Mouse (Mus musculus): ENCODE data around the gene Plxna4. TPM values are rescaled to one million over a fixed set of nuclear protein-coding genes. Genes with fewer than 3 reads are reported as not detected.

Plxna4 gene
- total RNA-seq, 2 experiments from 2014 or later: 105 to 108 TPM

DNA sequence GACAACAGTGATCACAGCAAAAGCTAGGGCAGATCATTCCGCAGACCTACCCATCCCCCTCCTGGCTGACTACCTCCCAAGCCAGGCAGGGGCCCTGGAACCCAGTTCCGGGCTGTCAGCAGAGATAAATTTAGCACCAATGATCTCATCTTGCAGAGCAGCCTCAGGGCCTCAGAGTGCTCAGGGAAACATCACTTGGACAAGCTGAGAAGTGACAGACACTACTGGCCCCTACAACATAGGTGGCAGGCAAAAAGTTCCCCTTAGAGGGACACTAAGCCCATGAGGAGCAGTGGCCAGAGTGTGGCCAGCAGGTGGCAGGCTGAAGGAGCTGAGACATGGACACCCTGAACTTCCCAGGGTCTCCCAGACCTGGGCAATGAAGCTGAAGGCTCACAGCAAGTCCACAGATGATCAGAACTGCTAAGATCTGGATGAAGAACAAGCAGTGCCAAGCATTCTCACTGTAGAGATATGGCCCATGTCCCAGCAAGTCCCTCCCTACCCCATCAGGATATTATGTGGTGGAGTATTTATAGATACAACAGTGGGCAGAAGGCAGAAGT is 108.7 kb downstream of the Plxna4 start:
- peak in 1 of 2 experiments; percentile 57 for DNase-seq (ENCODE audit: low spot score in 2 of 2)

DNA sequence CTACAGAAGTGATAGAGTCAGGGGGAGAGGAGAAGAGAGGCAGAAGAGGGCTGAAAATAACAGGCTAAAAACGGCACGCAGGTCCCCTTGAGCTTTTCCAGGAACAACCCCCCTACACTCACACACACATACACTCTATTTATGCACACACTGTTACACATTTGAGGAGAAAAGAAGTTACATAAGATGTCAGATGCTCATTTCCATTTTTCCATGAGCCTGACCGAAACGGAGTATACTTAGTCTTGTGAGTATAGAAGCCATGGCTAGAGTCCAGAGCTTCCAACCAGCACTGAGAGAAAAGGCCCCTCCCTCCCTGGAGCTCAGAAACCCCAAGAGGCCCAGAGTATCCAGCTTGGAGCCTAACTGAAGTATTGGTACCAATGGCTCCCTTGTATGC is 112.0 kb downstream of the Plxna4 start:
- peak in 1 of 2 experiments; percentile 67 for DNase-seq (ENCODE audit: low spot score in 2 of 2)

DNA sequence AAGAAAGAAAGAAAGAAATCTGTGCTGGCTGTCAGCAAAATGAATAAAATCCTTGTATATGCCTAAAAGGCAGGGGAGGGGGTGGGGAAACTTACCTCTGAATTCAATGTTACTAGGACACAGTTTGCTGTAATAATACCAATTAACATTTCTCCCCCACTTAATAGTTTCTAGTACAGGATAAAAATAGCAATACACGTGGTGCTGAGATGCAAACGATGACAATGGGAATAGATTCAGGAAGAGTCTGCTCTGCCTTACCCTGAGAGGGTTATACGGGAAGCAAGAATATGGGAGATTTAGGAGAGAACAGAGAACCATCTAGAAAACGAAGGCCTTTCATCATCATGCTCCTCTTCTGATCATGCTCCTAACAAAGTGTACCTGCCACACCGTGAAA is 115.9 kb downstream of the Plxna4 start:
- no peak for DNase-seq (ENCODE audit: low spot score in 2 of 2)

DNA sequence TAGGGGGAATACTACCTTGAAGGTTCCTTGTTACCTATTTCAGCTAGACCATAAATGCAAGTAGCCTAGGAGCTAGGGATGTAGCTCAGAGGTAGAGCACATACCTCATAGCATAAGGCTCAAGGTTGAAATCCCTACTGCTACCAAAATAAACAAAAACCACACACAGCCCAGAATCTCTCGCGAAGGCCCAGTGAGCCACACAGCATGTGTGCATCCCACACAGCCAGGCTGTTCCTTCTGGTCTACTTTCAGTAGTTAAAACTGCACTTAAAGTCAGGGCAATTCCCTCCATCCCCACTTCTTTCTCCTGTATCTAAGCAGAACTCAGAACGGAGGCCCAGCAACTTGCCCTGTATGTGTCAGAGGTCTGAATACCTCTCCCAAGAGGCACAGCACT is 116.4 kb downstream of the Plxna4 start:
- DNase-seq (ENCODE audit: low spot score in 2 of 2): peak in 1 of 2 experiments; percentile 80

DNA sequence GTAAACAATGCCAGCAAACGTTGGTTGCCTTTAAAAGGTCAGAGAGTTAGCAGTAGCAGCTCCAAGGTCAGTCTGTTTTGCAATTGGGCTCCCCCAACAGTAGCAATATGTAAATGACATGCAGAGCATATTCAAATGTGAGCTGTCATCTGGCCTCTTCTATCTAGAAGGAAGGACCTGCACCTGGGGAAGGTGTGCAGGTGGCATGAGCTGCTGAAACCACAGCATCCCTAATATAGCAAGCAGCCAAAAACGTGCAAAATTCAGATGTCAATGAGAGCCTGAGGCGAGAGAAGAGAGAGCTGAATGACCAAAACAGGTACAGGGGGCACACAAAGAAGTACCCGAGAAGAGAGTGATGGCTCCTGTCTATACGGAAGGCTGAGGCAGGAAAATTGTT is 118.8 kb downstream of the Plxna4 start:
- no peak for DNase-seq (ENCODE audit: low spot score in 2 of 2)

DNA sequence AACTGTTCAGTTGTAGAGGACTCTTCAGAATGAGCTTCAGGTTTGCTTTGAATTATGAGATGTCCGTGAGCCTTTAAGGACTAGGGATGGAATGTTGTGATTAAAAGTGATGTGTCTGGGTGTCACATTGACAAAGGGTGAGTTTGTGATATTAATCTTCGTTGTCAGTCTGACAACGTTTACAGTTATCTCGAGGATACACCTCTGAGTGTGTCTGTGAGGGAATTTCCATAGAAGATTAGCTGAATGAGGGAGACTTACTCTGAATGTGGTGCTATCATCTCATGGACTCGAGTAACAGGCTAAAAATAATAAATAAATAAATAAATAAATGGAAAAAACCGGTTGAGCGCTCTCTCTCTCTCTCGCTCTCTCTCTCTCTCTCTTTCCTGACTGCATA is 122.9 kb downstream of the Plxna4 start:
- DNase-seq (ENCODE audit: low spot score in 2 of 2): no peak

DNA sequence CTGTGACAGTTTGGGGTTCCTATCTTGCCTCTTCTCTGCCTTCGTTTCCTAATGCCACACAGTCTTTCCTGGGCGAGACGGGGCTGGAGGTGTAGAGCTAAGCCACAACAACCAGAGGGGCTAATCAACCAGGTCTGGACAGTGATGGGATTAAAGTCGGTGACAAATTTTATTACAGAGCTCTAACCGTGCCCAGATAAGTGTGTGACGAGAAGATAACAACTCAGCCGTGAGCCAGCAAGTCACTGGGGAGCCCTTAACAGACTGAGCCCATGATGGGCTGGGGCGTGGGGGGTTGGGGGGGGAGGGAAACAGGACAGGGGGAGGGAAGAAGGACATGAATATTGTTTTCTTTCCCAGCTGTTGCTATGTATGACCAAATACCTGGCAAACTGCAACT is 123.4 kb downstream of the Plxna4 start:
- no peak for DNase-seq (ENCODE audit: low spot score in 2 of 2)

DNA sequence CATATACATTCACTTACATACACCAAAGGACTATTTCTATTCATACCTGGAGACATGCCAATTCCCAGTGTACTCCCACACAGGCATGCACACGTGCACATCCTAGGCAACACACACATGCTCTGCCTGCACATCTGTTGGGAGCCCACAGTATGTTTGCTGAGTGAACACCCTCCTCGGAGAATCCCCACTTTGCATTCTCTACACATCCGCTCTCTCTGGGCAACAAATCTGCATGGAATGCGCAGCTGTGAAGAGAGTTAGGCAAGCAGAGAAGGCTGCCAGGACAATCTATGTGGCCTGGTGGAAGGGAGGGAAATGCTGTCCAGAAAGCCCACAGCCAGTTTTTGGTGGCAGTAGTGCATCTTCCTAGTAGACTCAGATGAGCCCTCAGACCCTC is 123.9 kb downstream of the Plxna4 start:
- DNase-seq (ENCODE audit: low spot score in 2 of 2): no peak

DNA sequence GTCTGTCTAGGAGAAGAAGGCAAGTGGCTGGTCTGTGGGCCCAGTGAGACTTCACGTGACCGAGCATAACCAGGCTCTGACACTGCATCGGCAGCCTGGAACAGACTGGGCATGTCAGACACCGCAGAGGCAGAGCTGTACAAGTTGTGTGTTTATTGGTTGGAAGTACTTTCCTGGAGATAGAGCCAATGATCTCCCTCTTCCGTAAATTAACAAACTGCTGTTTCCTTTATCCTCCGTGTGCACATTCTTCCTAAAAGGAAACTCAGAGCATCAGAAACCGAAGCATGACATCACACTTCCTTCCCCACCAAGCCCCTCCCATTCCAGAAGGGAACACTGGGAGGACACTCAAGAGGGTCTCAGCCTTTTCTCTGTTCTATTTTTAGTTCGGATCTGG is 127.6 kb downstream of the Plxna4 start:
- DNase-seq (ENCODE audit: low spot score in 2 of 2): no peak

DNA sequence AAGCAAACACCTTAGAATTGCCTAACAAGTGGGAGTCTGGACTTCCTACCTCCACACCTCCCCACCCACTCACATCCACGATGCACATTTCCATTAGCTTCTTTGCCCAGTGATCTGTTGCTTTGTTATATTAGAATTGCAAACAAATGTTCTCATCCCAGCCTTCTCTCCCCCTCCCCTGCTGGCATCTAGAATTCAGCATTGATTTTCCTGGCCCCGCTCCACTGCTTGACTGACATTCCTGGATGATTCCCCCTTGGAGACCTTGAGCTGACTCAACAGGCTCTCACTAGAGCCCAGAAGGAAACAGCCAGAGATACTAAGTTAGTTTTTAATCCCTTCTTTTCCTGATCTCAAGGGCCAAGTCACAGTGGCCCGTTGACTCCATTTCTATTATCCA is 131.4 kb downstream of the Plxna4 start:
- DNase-seq (ENCODE audit: low spot score in 2 of 2): peak; percentile 59 to 85

DNA sequence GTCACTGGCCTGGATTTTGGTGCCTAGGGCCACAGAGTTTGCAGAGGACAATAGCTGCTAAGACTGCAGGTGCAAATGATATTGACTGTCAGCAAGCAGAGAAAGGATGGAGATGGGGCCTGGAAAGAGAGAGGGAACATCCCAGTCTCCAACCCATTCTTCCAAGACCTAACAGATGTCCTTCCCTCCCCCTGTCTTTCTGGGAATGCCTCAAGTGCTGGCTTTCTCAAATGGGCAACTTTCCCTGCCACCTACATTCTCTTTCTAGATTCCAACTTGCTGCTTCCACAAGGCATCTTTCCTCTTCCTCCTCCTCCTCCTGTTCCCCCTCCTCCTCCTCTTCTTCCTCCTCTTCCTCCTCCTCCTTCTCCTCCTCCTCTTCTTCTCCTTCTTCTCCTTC is 136.1 kb downstream of the Plxna4 start:
- peak in 1 of 2 experiments; percentile 64 for DNase-seq (ENCODE audit: low spot score in 2 of 2)

DNA sequence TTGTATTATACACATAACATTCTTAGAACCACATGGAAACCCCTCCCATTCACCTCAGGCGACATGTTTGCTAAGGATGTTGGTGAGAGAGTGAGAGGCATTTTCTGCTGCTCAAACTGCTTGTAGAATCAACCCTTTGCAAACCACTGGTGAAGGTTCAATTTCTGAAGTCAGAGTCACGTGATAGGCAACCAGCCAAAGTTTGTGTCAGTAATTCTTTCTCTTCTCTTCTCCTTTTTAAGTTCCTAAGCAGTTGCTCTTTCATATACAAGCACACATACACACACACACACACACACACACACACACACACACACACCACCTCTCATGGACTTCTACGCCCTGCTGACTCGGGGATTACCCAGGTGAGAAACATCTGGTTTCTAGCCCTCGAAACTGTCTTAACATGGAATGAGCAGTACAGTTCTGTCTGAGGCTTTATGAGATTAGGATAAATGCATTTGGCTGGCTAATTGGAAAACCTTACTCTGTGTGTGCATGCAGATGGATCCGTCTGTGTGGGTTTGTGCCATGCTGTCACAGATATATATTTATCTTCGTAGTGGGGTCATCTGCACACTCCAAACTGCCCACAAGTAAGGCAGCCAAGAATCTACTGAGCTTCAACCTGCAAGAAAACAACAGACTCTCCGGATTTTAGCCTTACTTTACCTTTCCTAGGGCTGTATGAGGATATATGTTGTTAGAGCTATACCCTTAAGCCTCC is 138.6 kb downstream of the Plxna4 start:
- peak in 1 of 2 experiments; percentile 54 for DNase-seq (ENCODE audit: low spot score in 2 of 2)

DNA sequence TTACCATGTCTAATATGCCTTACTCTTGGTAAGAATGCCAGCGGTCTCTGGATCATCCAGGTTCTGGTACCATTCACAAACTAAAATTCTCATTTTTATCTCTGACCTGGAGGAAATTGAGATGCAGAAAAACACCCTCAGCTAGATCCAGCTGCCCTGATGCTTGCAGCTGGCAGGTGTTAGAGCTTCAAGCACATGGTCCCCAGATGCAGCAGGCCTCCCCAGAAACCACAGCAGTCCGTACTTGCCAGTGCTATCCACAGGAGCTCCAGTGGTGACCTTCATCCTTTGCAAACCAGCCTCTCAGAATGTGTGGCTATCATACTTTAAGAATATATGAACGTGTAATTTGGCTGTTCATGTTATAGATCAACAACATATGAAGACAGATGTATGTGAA is 139.2 kb downstream of the Plxna4 start:
- DNase-seq (ENCODE audit: low spot score in 2 of 2): no peak

DNA sequence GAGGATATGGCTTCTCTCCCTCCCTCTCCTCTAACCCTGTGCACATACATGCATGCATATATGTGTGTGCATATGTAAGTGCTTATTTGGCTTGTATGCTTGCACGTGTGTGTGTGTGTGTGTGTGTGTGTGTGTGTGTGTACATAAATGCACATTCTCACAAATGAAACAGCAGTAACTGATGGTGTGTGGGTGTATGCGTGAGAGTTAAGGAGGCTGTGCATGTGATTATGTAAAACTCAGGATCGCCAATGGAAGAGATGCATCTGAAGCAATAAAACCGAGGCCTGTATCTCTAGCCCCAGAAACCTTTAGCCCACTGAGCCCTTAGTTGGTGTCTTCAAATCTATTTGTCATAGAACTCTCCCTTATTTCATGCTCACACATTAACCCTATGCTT is 141.7 kb downstream of the Plxna4 start:
- DNase-seq (ENCODE audit: low spot score in 2 of 2): peak in 1 of 2 experiments; percentile 66

DNA sequence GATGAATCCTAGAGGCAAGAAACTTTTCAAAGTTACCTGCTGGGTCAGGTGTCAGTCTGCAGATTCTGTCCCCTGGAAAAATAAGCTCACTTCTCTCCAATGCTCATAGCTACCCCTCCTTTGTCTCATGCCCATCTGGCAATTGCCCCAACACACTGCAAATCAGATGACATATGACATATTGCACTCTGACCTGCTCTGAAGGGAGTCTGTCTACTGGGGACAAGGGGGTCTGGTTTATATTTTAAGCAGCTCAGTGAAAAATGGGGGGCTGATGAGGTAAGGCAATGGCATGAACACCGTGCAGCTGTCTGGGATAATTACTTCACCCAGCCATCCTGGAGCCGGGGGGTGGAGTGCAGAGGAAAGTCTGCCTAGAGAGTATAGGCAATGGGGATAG is 142.7 kb downstream of the Plxna4 start:
- no peak for DNase-seq (ENCODE audit: low spot score in 2 of 2)

DNA sequence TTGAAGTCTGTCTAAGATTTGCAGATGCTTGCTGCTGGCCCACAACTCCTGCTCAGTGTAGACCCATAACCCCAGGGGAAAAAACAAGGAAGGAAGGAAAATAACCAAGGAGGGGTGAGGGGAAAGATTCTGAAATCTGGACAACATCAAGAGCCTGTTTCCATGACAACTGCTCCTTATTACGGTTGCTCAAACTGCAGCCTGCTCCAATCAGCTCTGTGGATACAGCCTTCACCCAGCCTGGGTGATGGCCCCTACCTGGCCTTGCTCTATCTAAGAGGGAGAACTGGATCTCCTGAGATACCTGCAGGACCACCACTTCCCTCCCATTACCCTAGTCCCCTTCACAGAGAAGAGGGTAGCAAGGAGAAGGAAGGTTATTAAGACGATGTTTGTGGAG is 143.6 kb downstream of the Plxna4 start:
- DNase-seq (ENCODE audit: low spot score in 2 of 2): no peak

DNA sequence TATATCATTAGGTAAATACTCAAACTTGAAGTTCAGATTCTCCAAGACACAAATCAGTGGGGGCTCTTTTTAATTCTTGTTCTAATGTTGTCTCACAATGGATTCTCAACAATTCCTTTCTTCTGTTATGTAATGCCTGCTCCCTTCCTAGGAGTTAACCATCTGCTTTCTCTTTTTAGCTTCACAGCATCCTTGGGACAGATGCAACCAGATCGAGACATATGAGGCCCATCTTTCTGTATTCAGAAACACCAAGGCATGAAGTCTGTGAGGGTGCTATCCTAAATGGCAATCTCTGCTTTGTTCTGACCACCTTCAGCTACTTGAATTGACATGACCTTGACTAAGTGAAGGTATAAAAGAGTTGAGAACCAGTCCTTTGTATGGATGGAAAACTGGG is 144.3 kb downstream of the Plxna4 start:
- DNase-seq (ENCODE audit: low spot score in 2 of 2): peak in 1 of 2 experiments; percentile 41

DNA sequence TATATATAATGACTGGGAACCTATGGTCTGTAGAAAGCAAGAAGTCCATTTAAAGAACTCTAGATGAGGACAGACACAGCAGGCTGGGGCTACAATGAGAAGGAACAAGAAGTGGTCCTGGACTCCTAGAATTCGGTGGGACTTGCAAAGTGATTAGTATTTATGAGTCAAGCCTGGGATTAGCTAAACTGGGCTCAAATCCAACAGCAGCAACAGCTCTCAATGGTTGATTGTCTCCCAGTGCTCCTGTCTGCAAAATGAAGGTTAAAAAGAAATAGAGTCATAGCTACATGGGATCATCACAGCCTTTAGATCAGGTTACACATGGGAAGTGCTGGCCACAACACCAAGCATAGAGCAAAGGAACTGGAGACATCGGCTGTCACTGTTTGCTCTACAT is 148.6 kb downstream of the Plxna4 start:
- DNase-seq (ENCODE audit: low spot score in 2 of 2): peak in 1 of 2 experiments; percentile 45

DNA sequence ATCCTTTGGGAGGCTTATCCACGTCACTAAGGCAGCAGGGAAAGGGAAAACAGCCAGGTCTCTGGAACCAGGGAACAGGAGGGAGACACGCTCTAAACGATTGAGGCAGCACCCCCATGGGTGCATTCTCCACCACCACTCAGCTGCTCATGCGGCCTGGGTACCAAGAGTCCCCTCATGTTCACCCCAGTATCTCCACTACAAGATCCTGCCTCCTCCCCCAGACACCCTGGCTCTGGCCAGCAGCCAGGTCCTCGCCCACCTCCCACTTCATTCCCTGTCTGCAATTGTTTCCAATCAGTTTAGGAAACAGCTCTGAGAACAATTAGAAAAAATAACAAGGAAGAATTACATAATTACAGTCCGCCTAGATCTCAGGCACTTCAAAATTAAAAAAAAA is 150.8 kb downstream of the Plxna4 start:
- DNase-seq (ENCODE audit: low spot score in 2 of 2): peak; percentile 58 to 67

DNA sequence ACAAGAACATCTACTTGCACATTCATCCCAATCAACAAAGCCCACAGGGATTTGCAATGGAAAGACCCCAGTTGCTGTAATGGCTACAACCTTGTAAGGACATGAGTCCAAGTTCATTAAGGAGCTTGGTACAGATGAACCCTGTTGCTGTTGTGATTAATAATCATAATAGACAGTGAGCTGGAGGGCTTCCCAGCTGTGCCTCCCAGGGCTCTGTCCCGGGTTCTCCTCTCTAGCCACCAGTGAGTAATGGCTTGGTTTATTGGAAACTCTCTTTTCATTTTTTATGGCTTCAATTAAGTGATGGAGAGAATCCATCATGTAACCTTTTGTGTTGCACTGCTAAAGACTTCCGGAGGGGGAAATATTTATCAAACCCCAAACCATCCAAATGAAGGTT is 164.9 kb downstream of the Plxna4 start:
- DNase-seq (ENCODE audit: low spot score in 2 of 2): no peak

DNA sequence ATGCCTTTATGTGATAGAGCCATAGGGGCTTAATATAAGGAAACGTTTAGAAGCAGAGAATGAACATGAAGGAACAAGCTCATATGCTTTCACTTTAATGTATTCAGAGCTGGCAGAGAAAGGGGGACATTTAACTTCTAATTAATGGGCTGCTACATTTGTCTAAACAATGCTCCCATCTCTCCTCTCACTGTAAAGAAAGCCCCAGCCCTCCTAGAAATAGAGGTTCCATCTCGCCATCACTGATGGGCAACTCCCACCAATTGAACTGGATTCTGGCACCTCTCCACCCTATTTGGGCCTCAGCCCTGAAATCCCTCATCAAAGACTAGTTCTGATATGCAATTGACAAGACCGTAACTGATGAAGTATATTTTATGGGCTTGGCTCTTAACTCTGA is 167.4 kb downstream of the Plxna4 start:
- no peak for DNase-seq (ENCODE audit: low spot score in 2 of 2)

DNA sequence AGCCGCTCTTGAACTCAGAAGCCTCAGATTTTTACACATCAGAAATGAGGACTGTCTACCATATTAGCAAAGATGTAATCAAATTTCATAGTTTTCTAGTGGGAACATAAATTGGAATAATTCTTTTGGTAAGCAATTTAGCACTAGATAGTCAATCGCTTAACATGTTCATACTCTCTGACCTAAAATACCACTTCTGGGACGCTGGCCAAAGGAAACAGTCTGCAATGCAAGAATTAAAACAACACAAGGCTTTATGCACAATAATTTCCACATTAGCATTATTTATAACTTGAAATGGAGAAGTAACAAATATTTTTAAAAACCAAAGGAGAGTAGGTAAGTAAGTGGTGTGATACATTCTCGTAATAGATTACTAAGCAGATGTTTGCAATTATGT is 170.6 kb downstream of the Plxna4 start:
- peak in 1 of 2 experiments; percentile 39 for DNase-seq (ENCODE audit: low spot score in 2 of 2)

DNA sequence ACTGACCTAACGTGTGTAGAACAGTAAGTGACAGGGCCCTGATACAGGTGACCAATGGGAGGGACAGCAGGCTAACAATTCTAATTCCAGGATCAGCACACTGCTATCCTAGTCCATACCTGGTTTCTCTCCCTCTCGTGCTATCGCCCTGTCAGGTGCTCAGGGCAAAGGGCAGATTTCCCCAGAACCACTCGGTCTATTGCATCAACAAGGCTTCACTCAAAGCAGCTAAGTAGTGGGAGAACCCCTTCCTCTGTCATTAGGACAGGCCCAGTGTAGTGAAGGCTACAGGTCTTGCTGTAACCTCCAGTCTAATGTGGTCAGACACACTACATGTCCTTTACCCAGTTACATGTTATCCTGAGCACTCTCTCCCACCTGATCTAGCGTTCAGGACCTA is 176.7 kb downstream of the Plxna4 start:
- no peak for DNase-seq (ENCODE audit: low spot score in 2 of 2)

Measured in layer of hippocampus, adult 18-20 months (tissue).